Mouse (Mus musculus): ENCODE results near the gene Cd164l2. TPM values are rescaled to one million over a fixed set of nuclear protein-coding genes. Genes with fewer than 3 reads are reported as not detected.

Cd164l2 gene
- total RNA-seq, 1 experiment from 2014 or later, result not detected

DNA sequence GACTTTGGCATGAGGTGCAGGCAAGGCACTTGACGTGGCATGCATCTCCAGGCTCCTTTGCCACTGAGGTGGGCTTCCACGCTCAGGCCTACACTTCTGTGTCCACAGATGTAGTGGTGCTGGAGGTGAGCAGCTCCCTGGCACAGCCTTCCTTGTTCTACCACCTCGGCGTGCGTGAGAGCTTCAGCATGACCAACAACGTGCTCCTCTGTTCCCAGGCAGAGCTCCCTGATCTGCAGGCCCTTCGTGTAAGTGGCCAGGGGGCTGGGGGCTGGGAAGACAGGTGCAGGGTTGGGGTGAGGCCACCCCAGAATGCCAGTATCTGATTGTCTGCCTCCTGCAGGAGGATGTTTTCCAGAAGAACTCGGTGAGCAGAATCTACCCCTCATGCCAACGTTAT is 30.8 kb downstream of the Cd164l2 start:
- no peak for ATAC-seq (replicated peaks; ENCODE audit: insufficient number of reproducible peaks, low FRiP score, low TSS enrichment, poor library complexity, severe bottlenecking)

DNA sequence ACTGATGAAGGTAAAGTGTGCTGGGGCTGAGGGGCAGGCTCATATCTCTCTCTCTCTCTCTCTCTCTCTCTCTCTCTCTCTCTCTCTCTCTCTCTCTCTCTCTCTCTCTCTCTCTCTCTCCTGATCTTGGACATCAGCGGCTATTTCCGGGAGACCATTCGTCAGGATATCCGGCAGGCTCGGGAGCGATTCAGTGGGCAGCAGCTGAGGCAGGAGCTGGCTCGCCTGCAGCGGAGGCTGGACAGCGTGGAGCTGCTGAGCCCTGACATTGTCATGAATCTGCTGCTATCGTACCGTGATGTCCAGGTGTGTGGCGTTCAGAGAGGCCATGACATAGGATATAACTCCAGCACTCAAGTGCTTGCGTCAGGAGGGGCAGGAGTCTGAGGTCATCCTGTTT is 31.6 kb downstream of the Cd164l2 start:
- ATAC-seq (replicated peaks; ENCODE audit: insufficient number of reproducible peaks, low FRiP score, low TSS enrichment, poor library complexity, severe bottlenecking), result no peak

DNA sequence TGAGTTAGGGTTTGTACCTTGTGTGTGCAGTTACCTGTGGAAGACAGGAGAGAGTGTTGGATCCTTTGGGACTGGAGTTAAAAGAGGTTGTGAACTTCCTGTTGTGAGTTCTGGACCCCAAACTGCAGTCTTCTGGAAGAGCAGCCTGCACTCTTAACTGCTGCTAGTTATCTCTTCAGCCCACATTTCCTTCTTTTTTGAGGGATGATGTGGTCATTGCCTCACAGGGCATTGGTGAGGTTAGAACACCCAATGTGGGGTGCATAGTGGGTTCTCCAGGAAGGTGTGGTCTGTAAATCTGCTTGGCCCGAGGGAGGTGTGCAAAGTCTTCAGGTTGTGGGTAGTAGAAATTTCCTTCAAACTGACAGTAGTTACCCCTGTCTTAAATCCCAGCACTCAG is 32.4 kb downstream of the Cd164l2 start:
- no peak for ATAC-seq (replicated peaks; ENCODE audit: insufficient number of reproducible peaks, low FRiP score, low TSS enrichment, poor library complexity, severe bottlenecking)

DNA sequence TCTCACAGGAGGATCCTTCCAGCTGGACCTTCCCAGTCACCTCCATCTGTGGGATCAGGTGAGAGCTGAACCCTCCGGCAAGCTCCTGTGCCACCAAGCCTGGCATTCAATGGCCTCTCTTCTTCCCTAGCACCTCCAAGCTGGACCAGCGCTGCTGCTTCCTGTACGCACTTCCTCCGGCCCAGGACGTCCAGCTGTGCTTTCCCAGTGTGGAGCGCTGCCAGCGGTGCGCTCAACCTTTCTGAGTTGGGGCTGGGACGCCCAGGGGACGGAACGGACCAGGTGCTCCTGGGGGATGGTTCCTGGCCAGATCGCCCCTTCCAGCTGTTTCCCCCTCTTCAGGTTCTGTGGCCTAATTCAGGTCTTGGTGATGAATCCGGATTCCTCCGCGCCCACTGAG is 35.1 kb downstream of the Cd164l2 start:
- ATAC-seq (replicated peaks; ENCODE audit: insufficient number of reproducible peaks, low FRiP score, low TSS enrichment, poor library complexity, severe bottlenecking), result no peak

DNA sequence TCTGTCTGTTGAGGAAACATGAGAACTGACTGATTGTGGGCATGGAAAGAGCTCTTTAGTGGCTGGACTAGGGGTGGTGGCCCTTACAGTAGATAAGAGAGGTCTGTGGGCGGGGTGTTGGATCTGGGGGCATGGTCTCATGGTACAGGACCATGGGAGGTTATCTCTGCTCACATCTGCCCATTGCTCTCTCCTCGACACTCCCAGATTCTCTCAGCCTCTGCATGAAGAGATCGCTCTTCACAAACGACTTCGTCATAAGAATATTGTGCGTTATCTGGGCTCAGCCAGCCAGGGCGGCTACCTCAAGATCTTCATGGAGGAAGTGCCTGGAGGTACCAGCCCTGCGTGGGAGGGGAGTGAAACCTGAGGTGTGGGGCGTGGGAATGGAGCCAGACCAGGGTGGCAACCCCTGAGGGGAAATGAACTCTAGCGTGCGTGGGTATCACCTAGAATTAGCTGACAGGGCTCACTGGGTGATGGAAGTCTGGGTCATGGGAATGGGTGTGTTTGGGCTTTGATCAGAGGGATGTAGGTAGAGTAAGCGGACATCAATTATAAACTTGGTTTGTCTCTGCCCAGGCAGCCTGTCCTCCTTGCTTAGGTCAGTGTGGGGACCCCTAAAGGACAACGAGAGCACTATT is 36.0 kb downstream of the Cd164l2 start:
- no peak for ATAC-seq (replicated peaks; ENCODE audit: insufficient number of reproducible peaks, low FRiP score, low TSS enrichment, poor library complexity, severe bottlenecking)

DNA sequence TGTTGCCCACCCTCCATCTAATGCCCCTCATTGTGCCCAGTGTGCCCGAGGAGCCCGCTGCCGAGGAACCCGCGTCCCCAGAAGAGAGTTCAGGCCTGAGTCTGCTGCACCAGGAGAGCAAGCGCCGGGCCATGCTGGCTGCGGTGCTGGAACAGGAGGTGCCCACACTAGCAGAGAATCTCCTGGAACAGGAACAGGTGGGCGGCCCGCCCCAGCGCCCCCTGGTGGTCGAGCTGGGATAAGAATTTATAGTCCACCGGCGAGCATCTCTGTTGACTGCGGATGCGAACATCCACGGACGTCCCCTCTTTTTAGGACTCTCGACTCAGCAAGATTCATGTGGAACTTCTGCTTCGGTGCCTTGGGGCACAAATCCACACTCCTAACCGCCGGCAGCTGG is 38.7 kb downstream of the Cd164l2 start:
- peak; percentile 74 for ATAC-seq (replicated peaks; ENCODE audit: insufficient number of reproducible peaks, low FRiP score, low TSS enrichment, poor library complexity, severe bottlenecking)

DNA sequence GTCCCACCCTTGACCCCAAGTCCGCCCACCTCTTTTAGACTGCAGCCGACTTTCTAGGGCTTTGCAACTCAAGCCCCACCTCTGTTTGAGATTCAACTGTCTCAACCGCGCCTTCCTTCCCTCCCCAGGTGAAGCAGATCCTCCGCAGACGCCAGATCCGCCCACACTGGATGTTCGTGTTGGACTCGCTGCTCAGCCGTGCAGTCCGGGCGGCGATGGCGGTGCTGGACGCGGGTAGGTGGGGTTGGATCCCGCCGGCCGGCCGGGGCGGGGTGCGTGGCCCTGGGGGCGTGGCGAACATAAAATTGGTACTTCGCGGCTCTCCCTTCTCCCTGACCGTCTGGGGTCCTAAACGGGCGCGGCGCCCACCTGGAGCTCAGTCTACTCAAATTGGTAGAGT is 39.3 kb downstream of the Cd164l2 start:
- no peak for ATAC-seq (replicated peaks; ENCODE audit: insufficient number of reproducible peaks, low FRiP score, low TSS enrichment, poor library complexity, severe bottlenecking)

DNA sequence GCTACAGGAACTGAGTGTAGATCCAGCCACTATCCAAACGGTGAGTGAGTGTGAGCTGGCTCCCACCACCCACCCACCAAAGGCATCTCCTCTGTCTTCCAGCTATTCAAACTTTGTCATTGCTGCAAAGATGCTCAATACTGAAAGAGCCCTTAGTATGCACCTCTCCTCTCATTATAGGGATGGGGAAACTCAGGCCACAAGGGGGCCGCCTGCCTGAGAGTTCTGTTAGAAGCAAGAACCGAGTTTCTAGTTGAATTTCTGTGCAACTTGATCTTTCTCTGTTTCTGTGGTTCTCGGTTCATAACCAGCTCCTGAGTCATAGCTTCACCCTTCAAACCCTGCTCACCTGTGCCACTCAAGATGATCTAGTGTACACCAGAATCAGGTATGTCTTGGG is 40.2 kb downstream of the Cd164l2 start:
- ATAC-seq (replicated peaks; ENCODE audit: insufficient number of reproducible peaks, low FRiP score, low TSS enrichment, poor library complexity, severe bottlenecking), result no peak

DNA sequence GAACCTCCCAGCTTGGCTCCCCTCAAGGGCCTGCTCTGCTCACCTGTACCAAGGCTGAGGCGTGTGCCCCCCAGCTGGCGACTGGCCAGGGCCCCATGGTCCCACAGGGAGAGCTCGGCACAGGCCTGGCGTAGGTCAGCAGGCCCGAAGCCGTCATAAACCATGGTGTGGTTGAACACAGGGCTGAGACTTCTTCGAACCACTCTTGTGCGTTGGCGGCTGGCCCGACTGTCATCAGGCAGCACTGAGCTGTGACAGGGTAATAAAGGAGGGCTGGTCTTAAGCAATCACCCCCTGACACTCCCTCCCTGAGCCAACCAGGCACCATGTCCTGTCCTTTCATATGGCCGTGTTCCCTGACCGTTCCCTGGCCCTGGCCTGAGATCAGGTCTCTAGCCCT is 41.5 kb downstream of the Cd164l2 start:
- ATAC-seq (replicated peaks; ENCODE audit: insufficient number of reproducible peaks, low FRiP score, low TSS enrichment, poor library complexity, severe bottlenecking), result no peak

DNA sequence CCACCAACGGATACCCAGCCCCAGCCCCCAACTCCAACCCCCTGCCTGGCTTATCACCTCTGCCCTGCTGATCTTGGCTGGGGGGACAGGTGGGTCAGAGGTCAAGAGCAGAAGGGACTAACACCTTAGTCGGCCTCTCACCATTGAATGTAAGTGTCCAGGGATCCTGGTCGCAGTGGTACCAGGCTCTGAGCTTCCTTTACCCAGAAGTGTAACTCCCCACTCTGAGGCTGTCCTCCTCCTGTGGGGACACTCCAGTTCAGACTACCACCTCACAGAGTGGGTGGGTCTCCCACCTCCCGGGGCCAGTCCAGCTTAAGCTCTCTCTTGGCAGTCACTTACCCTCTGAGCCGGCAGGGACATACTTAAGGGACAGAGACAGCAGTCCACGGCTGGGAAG is 43.5 kb downstream of the Cd164l2 start:
- ATAC-seq (replicated peaks; ENCODE audit: insufficient number of reproducible peaks, low FRiP score, low TSS enrichment, poor library complexity, severe bottlenecking), result no peak

DNA sequence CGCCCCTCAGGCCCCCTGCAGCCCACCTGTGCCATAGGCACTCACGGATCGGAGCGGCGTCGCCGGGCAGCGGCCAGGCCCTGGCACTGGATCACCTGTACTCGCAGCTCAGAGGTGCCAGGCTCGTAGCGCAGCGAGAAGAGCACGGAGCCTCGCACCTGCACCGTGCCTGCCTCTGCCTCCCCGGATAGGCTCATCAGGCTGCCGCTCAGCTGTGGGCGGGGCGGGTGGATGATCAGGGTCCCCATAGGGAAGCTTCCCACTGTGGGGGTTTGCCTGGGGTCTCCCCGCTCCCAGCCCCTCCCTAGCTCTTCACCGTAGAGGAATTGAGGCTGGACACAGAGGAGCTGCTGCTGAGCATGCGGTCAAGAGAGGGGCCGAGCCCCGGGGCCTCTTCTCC is 44.9 kb downstream of the Cd164l2 start:
- no peak for ATAC-seq (replicated peaks; ENCODE audit: insufficient number of reproducible peaks, low FRiP score, low TSS enrichment, poor library complexity, severe bottlenecking)

DNA sequence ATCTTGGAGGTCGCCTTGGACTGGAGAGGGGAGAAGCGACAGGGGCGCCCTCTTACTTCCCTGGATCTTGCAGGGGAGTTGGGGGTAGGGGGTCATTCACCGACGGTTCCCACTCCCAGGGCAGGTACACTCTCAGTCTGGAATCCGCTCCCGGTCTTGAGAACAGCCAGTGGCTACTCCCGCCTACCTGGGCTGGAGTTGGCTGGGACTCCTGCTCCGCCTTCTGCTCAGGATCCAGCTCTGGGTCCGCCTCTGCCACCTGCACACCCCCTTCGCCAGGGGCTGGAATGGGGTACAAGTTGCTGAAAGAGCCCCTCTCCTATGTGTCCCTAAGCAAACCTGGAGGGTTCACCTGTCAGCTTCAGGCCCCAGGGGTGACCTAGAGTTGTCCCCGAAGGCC is 45.3 kb downstream of the Cd164l2 start:
- ATAC-seq (replicated peaks; ENCODE audit: insufficient number of reproducible peaks, low FRiP score, low TSS enrichment, poor library complexity, severe bottlenecking), result no peak

DNA sequence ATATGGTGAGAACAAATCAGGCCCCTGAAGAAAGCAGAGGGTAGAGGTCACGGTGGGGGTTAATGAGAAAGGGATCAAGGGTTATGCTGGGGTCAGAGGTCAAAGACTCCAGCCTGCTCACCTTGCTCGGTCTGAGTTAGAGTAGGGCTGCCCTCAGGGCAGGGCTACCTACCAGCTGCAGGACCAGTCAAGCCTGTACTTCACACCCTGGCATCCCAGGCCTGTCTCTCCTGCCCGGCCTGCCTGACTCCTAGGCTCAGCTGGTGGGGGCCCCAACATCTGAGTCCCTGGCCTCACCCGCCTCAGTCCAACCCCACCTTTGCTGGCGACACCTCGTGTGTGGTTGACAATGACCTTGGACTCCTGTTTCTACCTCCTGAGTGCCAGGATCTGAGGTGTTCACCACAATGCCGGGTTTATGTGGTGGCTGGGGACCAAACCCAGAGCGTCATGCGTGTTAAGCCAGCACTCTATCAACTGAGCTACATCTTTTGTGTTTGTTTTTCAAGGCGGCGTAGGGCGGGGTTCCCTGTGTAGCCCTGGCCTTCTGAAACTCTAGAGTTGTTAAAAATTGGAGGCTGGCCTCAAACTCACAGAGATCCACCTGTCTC is 46.0 kb downstream of the Cd164l2 start:
- no peak for ATAC-seq (replicated peaks; ENCODE audit: insufficient number of reproducible peaks, low FRiP score, low TSS enrichment, poor library complexity, severe bottlenecking)

DNA sequence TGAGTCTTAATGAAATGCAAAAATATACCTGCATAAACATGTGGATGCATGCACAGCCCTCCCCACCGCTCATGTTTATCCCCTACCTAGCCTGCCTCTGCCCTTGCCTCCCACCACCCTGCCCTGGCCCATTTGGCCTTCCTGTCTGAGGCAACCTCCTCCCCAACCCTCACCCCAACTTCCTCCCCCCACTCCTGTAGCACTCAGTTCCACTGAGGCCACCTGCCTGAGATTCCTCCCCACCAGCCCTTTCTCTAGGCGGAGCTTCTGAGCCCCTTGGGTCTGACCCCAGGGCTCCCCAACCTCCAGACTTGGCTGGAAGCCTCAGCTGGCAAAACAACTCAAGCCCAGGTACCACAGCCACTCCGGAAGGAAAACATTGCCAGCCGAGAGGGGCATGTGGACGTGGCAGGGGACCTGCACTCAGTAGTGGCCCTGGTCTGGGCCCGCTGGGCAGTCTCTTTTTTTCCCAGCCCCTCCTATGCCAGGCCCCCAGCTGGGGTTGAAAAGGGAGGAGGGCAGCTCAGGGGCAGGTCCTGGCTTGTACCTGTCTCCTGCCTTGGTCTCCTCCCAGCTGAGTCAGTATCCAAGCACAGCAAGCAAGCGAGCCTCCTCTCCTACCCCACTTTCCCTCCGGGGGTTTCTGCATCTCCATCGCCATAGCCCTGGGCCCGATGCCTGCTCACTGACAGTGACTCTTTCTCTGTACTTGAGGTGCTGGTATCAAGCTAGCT is 49.9 kb downstream of the Cd164l2 start:
- ATAC-seq (replicated peaks; ENCODE audit: insufficient number of reproducible peaks, low FRiP score, low TSS enrichment, poor library complexity, severe bottlenecking), result no peak

DNA sequence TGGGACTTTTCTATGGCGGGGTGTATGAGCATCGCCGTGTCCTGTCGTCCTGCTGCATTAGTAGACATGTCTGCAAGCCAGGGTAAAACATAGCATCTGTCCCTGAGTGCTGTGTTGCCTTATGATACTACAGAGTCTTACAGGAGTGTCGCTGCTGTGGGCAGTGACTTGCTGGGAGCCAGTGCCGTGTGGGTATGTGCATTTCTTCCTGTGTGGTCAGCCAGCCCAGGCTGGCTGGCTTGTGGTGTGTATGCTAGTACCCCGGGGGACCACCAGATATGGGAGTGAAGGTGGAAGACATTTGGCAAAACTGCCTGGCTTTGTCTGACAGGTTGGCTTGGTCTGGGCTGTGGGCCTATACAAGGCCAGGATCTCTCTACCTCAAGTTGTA is 50.4 kb downstream of the Cd164l2 start:
- ATAC-seq (replicated peaks; ENCODE audit: insufficient number of reproducible peaks, low FRiP score, low TSS enrichment, poor library complexity, severe bottlenecking), result no peak

DNA sequence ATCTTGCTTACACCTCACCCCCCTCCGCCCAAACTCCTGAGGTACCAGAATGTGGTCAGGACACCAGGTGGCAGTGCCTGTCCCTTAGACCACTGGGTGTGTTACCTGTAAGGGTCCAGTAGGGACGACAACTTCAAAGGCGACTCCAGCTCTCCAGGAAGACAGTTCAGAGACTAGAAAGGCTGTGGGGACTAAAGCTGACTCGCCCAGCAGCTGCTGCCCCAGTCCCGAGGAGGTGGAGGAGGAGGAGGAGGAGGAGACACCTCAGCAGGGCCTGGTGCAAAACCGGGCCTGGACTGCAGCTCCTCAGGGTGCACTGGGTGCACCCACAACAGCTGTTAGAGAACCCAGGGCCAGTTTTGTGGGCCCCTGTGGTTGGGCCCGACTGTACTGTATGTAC is 51.0 kb downstream of the Cd164l2 start, which contains the start of gene Sytl1:
Gene Sytl1, minus strand, starts transcription at position 232 of the 400 bp plus-strand sequence.
- ATAC-seq (replicated peaks; ENCODE audit: insufficient number of reproducible peaks, low FRiP score, low TSS enrichment, poor library complexity, severe bottlenecking), result no peak

DNA sequence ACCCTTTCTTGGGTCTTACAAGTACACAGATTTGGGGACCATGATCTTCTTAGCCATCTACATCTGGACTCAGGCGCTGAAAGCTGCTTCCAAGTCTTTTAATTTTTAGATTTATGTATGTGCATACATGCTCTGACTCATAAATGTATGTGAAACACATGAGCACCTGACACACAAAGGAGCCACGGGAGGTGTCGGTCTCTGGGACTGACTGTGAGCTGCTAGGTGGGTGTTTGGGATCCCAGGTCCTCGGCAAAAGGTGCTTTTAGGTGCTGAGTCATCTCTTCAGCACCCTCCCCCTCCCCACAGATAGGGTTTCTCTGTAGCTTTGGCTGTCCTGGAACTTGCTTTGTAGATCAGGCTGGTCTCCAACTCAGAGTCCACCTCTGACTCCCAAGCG is 51.8 kb downstream of the Cd164l2 start:
- no peak for ATAC-seq (replicated peaks; ENCODE audit: insufficient number of reproducible peaks, low FRiP score, low TSS enrichment, poor library complexity, severe bottlenecking)

DNA sequence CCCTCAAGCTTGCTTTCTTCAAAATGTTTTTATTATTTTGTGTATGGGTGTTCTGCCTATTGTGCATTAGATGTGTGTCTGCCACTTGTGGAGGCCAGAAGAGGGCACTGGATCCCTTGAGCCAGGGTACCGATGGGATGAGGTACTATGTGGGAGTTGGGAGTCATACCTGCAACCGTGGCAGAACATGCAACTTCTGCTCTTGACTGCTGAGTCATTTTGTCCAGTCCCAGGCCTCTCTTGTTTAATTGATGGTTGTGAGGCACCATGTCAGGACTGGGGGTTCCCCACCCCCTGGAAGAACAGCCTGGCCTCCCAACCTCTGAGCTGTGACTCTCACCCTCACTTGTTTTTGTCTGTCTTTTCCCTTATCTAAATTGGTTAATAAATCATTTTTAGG is 52.6 kb downstream of the Cd164l2 start:
- ATAC-seq (replicated peaks; ENCODE audit: insufficient number of reproducible peaks, low FRiP score, low TSS enrichment, poor library complexity, severe bottlenecking), result no peak

DNA sequence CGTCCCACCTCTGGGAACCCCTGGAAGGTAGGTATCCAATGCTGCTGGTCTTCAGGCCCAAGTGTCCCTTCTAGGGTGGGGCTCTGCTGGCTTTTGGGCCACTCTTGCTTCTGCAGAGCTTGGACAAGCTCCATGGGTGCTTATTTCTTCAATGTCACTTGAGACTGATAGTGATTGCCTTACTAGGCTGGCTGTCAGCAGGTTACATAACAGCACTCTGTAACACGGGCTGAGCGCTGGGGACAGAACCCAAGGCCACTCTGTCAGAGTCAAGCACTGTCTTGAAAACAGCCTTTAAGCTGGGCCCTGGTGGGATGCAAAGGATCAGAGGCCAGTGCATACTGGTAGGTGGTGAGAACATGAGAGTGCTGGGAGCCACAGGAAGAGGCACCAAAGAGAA is 53.4 kb downstream of the Cd164l2 start:
- no peak for ATAC-seq (replicated peaks; ENCODE audit: insufficient number of reproducible peaks, low FRiP score, low TSS enrichment, poor library complexity, severe bottlenecking)

DNA sequence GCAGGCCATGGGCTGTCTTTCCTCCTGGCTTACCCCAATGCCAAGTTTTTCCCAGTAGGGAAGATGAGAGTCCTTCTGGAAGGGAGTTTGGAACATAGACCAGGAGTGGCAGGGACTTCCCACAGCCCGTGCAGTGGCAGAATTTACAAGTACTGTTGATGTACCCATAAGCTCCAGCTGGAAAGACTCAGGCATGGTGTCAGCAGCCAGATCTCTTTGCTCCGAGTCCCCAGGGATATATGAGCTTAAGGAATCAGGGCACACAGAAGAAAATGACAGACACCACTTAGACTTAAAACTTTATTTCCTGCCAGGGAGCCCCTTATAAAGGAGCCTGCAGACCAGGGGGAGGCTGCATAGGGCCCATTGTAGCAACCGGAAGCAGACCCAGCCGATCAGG is 53.8 kb downstream of the Cd164l2 start:
- ATAC-seq (replicated peaks; ENCODE audit: insufficient number of reproducible peaks, low FRiP score, low TSS enrichment, poor library complexity, severe bottlenecking), result no peak

Data from monocyte, adult 5-6 weeks (primary cell).